Mouse (Mus musculus): ENCODE results near the gene Gm1527.

DNA sequence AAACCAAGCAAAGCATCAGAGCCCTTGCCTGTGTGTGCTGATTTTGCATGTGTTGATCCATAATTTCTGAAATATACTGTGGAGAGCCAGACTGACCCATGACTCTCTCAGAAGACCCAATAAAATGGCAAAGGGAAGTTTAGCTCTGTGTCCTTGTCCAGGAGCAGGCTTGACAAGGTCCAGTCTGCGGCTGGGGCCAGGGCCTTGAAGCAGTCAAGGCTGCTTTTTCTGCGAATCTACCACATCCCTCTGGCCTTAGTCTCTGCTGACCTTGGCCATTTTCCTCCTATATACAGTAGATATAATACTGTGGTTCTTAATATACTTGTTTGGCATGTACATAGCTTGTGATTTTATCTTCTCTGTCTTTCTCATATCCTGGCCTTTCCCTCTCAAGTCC is 73.5 kb downstream of the Gm1527 start:
- no peak for TF ChIP-seq HCFC1 (IDR thresholded peaks at IDR 0.05; ENCODE audit: borderline replicate concordance, insufficient read depth, low read length)
- no peak for TF ChIP-seq ZC3H11A (IDR thresholded peaks at IDR 0.05; ENCODE audit: borderline replicate concordance, low read depth, low read length)
- no peak for TF ChIP-seq ZNF384 (IDR thresholded peaks at IDR 0.05; ENCODE audit: low read depth, low read length)
- no peak for TF ChIP-seq MAFK (IDR thresholded peaks at IDR 0.05; ENCODE audit: insufficient read depth, low read depth, low read length)
- no peak for TF ChIP-seq CHD2 (IDR thresholded peaks at IDR 0.05; ENCODE audit: low read depth, low read length)
